In genomic region chr17:43097101-43097688, GRCm38 (mm10) we compare ENCODE assay signal across 14 mouse cellular contexts.
"Had no signal": no experiment of that assay in that cellular context is flagged by ENCODE, and none has a peak within 500 bp of the region (broad histone marks: within the 10 kb centered on the region; RNA-seq: fewer than 3 reads in every experiment).

No protein-coding gene starts in this region.

- H3K9me3 ChIP-seq: limb, embryonic 10.5 days; liver, embryonic 12.5 days; liver, embryonic 15.5 days; stomach, embryonic 15.5 days had no signal

- H3K9ac ChIP-seq: limb, embryonic 13.5 days; liver, embryonic 12.5 days; liver, embryonic 15.5 days; stomach, embryonic 15.5 days had no signal

- H3K4me1 ChIP-seq: limb, embryonic 10.5 days; stomach, embryonic 15.5 days had no signal

- ATAC-seq: liver, embryonic 12.5 days had no signal

- DNase-seq: liver; lung, adult 2 months; lung, postnatal 14 days; lung, postnatal 4 days; midbrain, embryonic 14.5 days; thymus, adult 2 months; thymus, postnatal 14 days; thymus, postnatal 4 days had no signal

- H3K36me3 ChIP-seq: limb, embryonic 10.5 days; limb, embryonic 13.5 days; liver, embryonic 12.5 days; liver, embryonic 15.5 days; stomach, embryonic 15.5 days had no signal

- H3K4me2 ChIP-seq: limb, embryonic 13.5 days; liver, embryonic 12.5 days; liver, embryonic 15.5 days; midbrain, embryonic 11.5 days; stomach, embryonic 15.5 days had no signal

- H3K4me3 ChIP-seq: limb, embryonic 10.5 days; limb, embryonic 13.5 days; liver, embryonic 12.5 days; liver, embryonic 15.5 days; stomach, embryonic 15.5 days had no signal

- H3K27ac ChIP-seq: limb, embryonic 10.5 days; limb, embryonic 13.5 days; liver, embryonic 12.5 days; liver, embryonic 15.5 days; stomach, embryonic 15.5 days had no signal

- H3K27me3 ChIP-seq: limb, embryonic 13.5 days; liver, embryonic 12.5 days; liver, embryonic 15.5 days; stomach, embryonic 15.5 days had no signal
